Mouse (Mus musculus) spleen, adult 2 months (tissue): ENCODE data around the gene Cdon.

Experiments used
- CTCF ChIP-seq: fragments of 200-500 bp; IDR thresholded peaks from 2 replicates; pipeline ENCODE4 v1.5.1; 2011; ENCODE audit warnings: mild to moderate bottlenecking, inconsistent platforms; ENCODE audit not compliant: insufficient read depth, insufficient read length, insufficient replicate concordance; ENCODE audit errors: extremely low read depth
- POLR2A ChIP-seq: fragments of 200-500 bp; IDR thresholded peaks from 2 replicates; pipeline ENCODE4 v1.6.1; 2011; ENCODE audit warnings: low read depth, low read length, inconsistent platforms

DNA sequence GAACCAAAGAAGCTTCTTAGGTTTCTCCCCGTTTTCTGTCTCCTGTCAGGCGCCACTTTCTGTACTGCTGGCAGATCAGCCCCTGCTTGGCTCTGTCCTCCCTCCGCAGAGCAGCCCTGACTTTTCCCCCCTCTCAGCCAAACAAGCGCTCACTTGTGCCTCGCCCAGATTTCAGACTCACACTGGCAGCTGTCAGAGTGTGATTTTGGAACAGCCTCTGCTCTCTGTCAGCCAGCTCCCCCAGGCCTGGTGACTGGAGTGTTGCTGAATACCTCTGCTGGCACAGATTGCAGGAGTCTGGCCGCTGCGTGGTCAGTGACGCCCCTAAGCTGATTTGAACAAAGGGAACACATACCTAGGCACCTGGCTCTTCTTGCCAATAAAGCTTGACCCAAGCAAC lies 87.3 kb downstream of the Cdon start:
- TF ChIP-seq CTCF = no peak
- no peak for TF ChIP-seq POLR2A
